Mouse (Mus musculus) limb, embryonic 13.5 days (tissue): ENCODE measurements around the gene Rbfox2. TPM values are rescaled to one million over a fixed set of nuclear protein-coding genes. Genes with fewer than 3 reads are reported as not detected.
A peak's percentile ranks its signal among the peaks of the same experiment; 100 is the strongest.

Source experiments
- ATAC-seq: fragments of 200-750 bp; cut with Nextera tagmentation; 2 replicates; pipeline ENCODE4 v1.8.0; 2017; ENCODE audit warnings: low read depth, moderate number of reproducible peaks, moderate TSS enrichment; ENCODE audit not compliant: low FRiP score
- H3K27ac ChIP-seq: fragments of 300-500 bp; sonication (generic); 2 replicates; pipeline ENCODE4 v1.5.1; 2015; ENCODE audit warnings: inconsistent platforms, mild to moderate bottlenecking, moderate library complexity
- H3K27me3 ChIP-seq: fragments of 300-500 bp; sonication (generic); 2 replicates; pipeline ENCODE4 v1.6.1; 2015; ENCODE audit warnings: mild to moderate bottlenecking, inconsistent platforms
- H3K36me3 ChIP-seq: fragments of 300-500 bp; sonication (generic); 2 replicates; pipeline ENCODE4 v1.6.1; 2015; ENCODE audit warnings: inconsistent platforms, mild to moderate bottlenecking, moderate library complexity
- H3K4me1 ChIP-seq: fragments of 300-500 bp; sonication (generic); 2 replicates; pipeline ENCODE4 v1.6.1; 2015; ENCODE audit warnings: inconsistent platforms
- H3K4me2 ChIP-seq: fragments of 300-500 bp; sonication (generic); replicated peaks from 2 replicates; pipeline ENCODE4 v1.6.1; 2015; ENCODE audit warnings: inconsistent platforms, mild to moderate bottlenecking, moderate library complexity
- H3K4me3 ChIP-seq: fragments of 300-500 bp; sonication (generic); 2 replicates; pipeline ENCODE4 v1.5.1; 2015; ENCODE audit warnings: moderate library complexity, mild to moderate bottlenecking, inconsistent platforms
- H3K9ac ChIP-seq: fragments of 300-500 bp; sonication (generic); 2 replicates; pipeline ENCODE4 v1.6.1; 2015; ENCODE audit warnings: mild to moderate bottlenecking, inconsistent platforms
- H3K9me3 ChIP-seq: fragments of 300-500 bp; sonication (generic); 2 replicates; pipeline ENCODE4 v1.6.1; 2016; ENCODE audit warnings: inconsistent platforms
- WGBS: fragments of 180-500 bp; shearing (Covaris S2); methylation state at CpG from one replicate; pipeline ENCODE4 v1.1.7; 2015; 5-methylcytosine and 5-hydroxymethylcytosine counted together
- polyA plus RNA-seq: library from polyadenylated mRNA; unstranded; fragments of >200 nt; fragmentation: Nextera tagmentation; extraction: Ambion mirVana; gene quantifications from 2 replicates; pipeline ENCODE4 v1.2.1, GENCODE M21; 2015

Rbfox2 gene
- 78.4 and 83.1 TPM in 2 replicates for polyA plus RNA-seq

DNA sequence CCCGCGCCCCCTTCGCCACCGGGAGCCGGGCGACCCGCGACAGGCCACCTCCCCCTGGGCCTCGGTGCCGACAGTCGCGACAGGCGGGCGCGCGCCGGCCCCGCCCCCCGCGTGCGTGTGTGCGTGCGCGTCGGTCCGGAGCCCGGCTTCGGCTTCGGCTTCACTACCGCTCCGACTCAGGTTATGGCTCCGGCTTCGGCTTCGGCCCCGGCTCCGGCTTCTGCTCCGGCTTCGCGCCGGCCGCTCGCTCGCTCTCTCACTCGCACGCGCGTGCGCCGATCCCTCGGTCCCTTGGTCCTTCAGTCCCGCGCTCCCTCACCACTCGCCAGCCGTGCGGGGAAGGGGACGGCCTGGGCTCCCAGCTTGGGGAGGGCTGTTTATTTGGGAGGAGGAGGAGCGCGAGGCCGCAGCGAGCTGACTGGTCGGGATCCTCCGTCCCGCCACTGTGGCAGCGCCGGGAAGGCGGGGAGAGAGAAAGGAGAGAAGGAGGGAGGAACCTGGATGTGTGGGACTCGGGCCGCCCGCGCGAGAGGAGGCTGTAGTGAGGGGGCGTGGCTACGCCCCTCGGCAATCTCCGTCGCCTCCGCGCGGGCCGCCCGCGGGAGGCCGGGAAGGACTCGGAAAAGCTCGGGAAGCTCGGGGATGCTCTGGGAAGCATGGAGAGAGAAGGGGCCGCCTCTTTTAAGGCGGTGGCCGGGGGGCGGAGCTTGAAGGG is at the start of gene Rbfox2:
Rbfox2 (minus strand) TSS at position 458 of the 715 bp plus-strand sequence.
- Histone ChIP-seq H3K27me3 (no peaks in the 10 kb centered on the region), H3K36me3 (no peaks in the 10 kb centered on the region), H3K9me3 (no peaks in the 10 kb centered on the region), H3K4me3 (peak within 1 kb of the TSS; percentile 97), H3K9ac (peak within 1 kb of the TSS; percentile 99), H3K4me2 (peak within 1 kb of the TSS; percentile 76), H3K4me1 (peaks cover 40% of the 10 kb centered on the region), H3K27ac (peak within 1 kb of the TSS; percentile 99)
- WGBS: under 1% methylated on average over 72 of the region's 90 CpGs
- ATAC-seq: peak; percentile 98

DNA sequence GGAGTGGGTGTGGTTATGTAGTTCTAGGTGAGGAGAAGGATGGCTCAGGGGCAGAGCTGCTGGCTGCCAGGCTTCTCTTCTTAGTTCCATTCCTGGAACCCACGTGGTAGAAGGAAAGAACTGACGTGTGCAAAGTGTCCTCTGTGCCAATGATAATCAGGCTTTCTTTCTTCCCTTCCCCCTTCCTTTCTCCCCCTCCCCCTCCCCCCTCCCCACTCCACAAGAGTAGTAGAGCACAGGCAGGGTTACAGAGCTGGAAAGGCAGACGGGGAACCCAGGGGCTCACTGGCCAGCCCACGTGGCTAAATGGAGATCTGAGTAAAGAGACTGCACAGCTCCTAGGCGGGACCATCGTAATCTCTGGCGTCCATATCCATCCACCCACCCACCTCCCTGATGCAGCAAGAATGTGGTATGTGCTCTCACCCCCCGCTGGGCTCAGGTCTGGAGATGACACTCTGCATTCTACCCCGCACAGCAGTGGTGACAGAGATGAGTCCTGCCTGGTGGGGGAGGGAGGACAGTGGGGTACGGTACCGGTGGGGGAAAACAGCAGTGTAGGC is 49.5 kb upstream of the Rbfox2 start:
- Histone ChIP-seq H3K36me3 (no peaks in the 10 kb centered on the region), H3K27me3 (no peaks in the 10 kb centered on the region), H3K9ac (peak overlapping the region; percentile 48), H3K27ac (no peak overlapping the region), H3K4me2 (peak overlapping the region; percentile 42), H3K4me1 (peaks cover 35% of the 10 kb centered on the region), H3K4me3 (no peak overlapping the region), H3K9me3 (no peaks in the 10 kb centered on the region)
- WGBS: 13% methylated on average over 11 of the region's 11 CpGs
- ATAC-seq: no peak

- H3K4me1 ChIP-seq: peaks cover 35% of the 10 kb centered on the region
- H3K4me3 ChIP-seq: no peak overlapping the region
- 80% methylated on average over 6 of the region's 6 CpGs for WGBS
- no peaks in the 10 kb centered on the region for H3K9me3 ChIP-seq
- H3K9ac ChIP-seq: no peak overlapping the region
- H3K27me3 ChIP-seq: no peaks in the 10 kb centered on the region
- H3K4me2 ChIP-seq: no peak overlapping the region
- no peaks in the 10 kb centered on the region for H3K36me3 ChIP-seq
- H3K27ac ChIP-seq: no peak overlapping the region
- ATAC-seq: no peak
These were observed 48.2 kb upstream of the Rbfox2 start for GRCm38 (mm10) chr15:77354848-77355551.

- Histone ChIP-seq H3K4me3 (no peak overlapping the region), H3K36me3 (no peaks in the 10 kb centered on the region), H3K9me3 (no peaks in the 10 kb centered on the region), H3K4me2 (no peak overlapping the region), H3K27me3 (no peaks in the 10 kb centered on the region), H3K9ac (no peak overlapping the region), H3K4me1 (peaks cover 34% of the 10 kb centered on the region), H3K27ac (no peak overlapping the region)
- WGBS: 51% methylated on average over 4 of the region's 4 CpGs
- ATAC-seq: no peak
These were observed 47.7 kb upstream of the Rbfox2 start for GRCm38 (mm10) chr15:77354496-77354847.

GRCm38 (mm10) chr15:77353764-77354163 is 47.0 kb upstream of the Rbfox2 start:
- H3K36me3 ChIP-seq: no peaks in the 10 kb centered on the region
- H3K4me3 ChIP-seq: no peak overlapping the region
- H3K9ac ChIP-seq: 0 out of 2 replicates have a peak overlapping the region, but pooled peaks have one; percentile 8
- H3K27me3 ChIP-seq: no peaks in the 10 kb centered on the region
- WGBS: 22% methylated on average over 4 of the region's 4 CpGs
- H3K4me2 ChIP-seq: no peak overlapping the region
- no peak overlapping the region for H3K27ac ChIP-seq
- H3K9me3 ChIP-seq: no peaks in the 10 kb centered on the region
- H3K4me1 ChIP-seq: peaks cover 26% of the 10 kb centered on the region
- no peak for ATAC-seq

GRCm38 (mm10) chr15:77352863-77353262 is 46.1 kb upstream of the Rbfox2 start:
- ATAC-seq: no peak
- Histone ChIP-seq H3K36me3 (no peaks in the 10 kb centered on the region), H3K4me3 (no peak overlapping the region), H3K27me3 (no peaks in the 10 kb centered on the region), H3K4me2 (no peak overlapping the region), H3K27ac (no peak overlapping the region; the same call in 1 of the 2 replicates), H3K4me1 (peaks cover 23% of the 10 kb centered on the region), H3K9me3 (no peaks in the 10 kb centered on the region), H3K9ac (no peak overlapping the region)
- 55% methylated on average over 7 of the region's 7 CpGs for WGBS

DNA sequence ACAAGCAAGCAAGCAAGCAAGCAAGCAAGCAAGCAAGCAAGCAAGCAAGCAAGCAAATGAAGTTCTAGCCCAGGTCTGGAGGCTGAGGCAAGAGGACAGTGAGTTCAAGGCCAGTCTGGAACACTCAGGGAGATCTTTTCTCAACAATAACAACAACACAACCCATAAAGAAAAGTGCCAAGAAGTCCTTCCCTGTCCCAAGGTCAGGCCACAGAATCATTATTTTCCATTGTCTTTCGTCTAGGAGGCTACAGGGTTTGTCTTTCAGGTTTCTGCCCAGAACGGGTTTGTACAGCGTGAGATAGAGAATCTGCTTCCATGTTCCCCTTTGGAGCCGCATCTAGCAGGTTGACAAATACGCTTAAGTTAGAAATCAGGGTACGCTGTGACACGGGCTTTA is 43.3 kb upstream of the Rbfox2 start:
- Histone ChIP-seq H3K27ac (no peak overlapping the region), H3K9ac (no peak overlapping the region), H3K4me2 (no peak overlapping the region), H3K27me3 (no peaks in the 10 kb centered on the region), H3K4me1 (peaks cover 11% of the 10 kb centered on the region), H3K36me3 (no peaks in the 10 kb centered on the region), H3K9me3 (no peaks in the 10 kb centered on the region), H3K4me3 (no peak overlapping the region)
- WGBS: 90% methylated on average over 7 of the region's 7 CpGs
- ATAC-seq: no peak

GRCm38 (mm10) chr15:77348146-77348545 is 41.3 kb upstream of the Rbfox2 start:
- H3K36me3 ChIP-seq: no peaks in the 10 kb centered on the region
- no peak overlapping the region for H3K27ac ChIP-seq
- 81% methylated on average over 7 of the region's 7 CpGs for WGBS

GRCm38 (mm10) chr15:77344127-77345125 is 37.6 kb upstream of the Rbfox2 start:
- Histone ChIP-seq H3K27ac (peak overlapping the region; percentile 86), H3K4me3 (peak overlapping the region; percentile 26), H3K4me1 (peaks cover 31% of the 10 kb centered on the region), H3K9me3 (no peaks in the 10 kb centered on the region), H3K36me3 (no peaks in the 10 kb centered on the region), H3K4me2 (peak overlapping the region; percentile 58), H3K27me3 (no peaks in the 10 kb centered on the region), H3K9ac (peak overlapping the region; percentile 60)
- 16% methylated on average over 17 of the region's 17 CpGs for WGBS
- ATAC-seq: peak; percentile 62; the same call in 1 of the 2 replicates

More at GRCm38 (mm10) chr15:77348146-77348545, 41.3 kb upstream of the Rbfox2 start:
- no peak overlapping the region for H3K4me2 ChIP-seq
- no peaks in the 10 kb centered on the region for H3K9me3 ChIP-seq
- H3K4me1 ChIP-seq: peaks cover 19% of the 10 kb centered on the region
- no peaks in the 10 kb centered on the region for H3K27me3 ChIP-seq
- H3K9ac ChIP-seq: no peak overlapping the region
- no peak overlapping the region for H3K4me3 ChIP-seq
- ATAC-seq: no peak

DNA sequence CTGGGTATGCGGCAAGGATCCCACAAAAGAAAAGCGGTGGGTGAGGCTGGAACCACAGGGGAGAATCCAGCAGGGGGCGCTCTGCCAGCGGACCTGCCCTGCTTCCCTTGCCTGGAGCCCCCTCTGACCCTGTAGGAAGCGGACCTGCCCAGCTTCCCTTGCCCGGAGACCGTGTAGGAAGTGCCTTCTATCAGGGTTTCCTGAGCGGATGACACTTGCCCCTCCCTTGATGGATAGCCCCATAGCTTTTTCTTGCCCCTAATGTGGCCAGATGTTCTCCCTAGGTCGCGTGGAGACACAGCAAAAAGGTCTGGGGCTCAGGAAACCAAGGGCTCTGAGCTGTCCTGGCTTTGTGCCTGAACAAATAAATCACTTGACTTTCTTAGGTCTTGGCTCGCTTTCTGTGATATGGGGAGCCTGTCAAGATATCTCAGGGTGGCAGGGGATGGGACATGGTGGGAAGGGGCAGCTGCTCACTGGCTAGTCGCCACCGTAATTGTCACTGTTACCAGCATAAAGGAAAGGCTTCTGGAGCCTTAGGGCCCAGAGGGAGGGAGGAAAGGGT is 36.8 kb upstream of the Rbfox2 start:
- no peaks in the 10 kb centered on the region for H3K36me3 ChIP-seq
- H3K4me2 ChIP-seq: peak overlapping the region; percentile 58
- H3K9ac ChIP-seq: peak overlapping the region; percentile 60
- ATAC-seq: peak; percentile 70; the same call in 1 of the 2 replicates
- 5% methylated on average over 13 of the region's 13 CpGs for WGBS
- H3K9me3 ChIP-seq: no peaks in the 10 kb centered on the region
- peak overlapping the region; percentile 26 for H3K4me3 ChIP-seq
- H3K27me3 ChIP-seq: no peaks in the 10 kb centered on the region
- H3K27ac ChIP-seq: peak overlapping the region; percentile 86
- H3K4me1 ChIP-seq: peaks cover 31% of the 10 kb centered on the region

- Histone ChIP-seq H3K36me3 (no peaks in the 10 kb centered on the region), H3K27me3 (no peaks in the 10 kb centered on the region), H3K9ac (peak overlapping the region; percentile 60), H3K4me2 (peak overlapping the region; percentile 58), H3K4me1 (peaks cover 32% of the 10 kb centered on the region), H3K9me3 (no peaks in the 10 kb centered on the region), H3K4me3 (peak overlapping the region; percentile 26), H3K27ac (peak overlapping the region; percentile 86)
- no peak for ATAC-seq
- WGBS: 35% methylated on average over 18 of the region's 18 CpGs
These were observed 36.2 kb upstream of the Rbfox2 start for GRCm38 (mm10) chr15:77342962-77343526.
